Mouse (Mus musculus): Measurements from ENCODE around the gene Mlkl. TPM values are rescaled to one million over a fixed set of nuclear protein-coding genes. Genes with fewer than 3 reads are reported as not detected.
"Not testable (repeated sequence)": the region's sequence is repeated elsewhere in the genome, so short reads cannot be mapped to it uniquely, and the experiment has no call there.

The Mlkl gene
- total RNA-seq, 2 experiments from 2014 or later, result 0.34 to 0.46 TPM

DNA sequence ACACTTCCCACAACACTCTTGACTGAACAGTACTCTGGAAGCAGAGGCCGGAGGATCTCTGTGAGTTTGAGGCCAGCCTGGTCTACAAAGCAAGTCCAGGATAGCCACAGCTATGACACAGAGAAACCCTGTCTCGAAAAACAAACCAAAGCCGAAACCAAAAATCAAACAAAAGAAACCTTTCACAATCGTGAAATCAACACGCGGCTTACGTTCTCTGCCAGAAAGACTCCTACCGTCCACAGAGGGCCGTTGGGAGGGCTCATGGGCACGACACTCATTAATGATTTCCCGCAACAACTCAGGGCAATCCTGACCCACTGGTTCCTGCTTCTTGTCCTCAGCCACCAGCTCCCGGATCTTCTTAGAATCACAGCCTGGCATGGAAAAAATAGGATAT is 23.2 kb downstream of the Mlkl start:
- no peak for DNase-seq
- intact Hi-C loops (cut with DNase I), result no loop called here

DNA sequence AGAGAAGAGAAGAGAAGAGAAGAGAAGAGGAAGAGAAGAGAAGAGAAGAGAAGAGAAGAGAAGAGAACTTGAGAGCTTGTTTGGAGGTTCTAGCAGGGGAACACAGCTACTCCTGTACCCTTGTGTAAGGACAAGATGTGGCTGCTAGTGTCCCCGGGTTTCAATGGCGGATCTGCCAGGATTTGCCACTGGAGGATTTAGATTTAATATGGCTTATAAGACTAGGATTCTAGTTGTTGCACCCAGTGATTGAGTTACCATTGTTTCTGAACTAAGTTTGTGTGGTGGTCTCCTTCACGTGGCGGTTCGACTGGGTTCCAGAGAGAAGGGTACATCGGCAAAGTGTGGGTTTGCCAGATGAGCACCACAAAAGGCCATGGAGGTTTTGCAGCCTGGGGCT is 24.0 kb downstream of the Mlkl start:
- intact Hi-C loops (cut with DNase I), result not testable (repeated sequence)

DNA sequence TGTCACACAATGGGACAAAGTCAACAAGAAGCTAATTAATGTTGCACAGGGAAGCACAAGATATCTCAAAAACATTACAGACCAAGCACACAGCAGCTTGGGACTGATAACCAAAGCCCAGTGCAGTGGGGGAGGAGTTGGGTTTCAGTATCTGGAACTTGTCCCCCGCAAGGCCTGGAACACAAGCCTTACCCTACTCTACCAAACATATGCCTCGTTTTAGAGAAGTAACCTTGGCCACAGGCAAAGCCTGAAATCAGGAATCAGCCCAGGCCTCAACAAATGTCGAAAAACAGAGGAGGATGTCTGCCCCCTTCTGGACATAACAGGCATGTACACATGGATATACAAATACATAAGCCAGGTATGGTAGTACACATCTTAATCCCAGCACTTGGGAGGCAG is 25.2 kb downstream of the Mlkl start:
- intact Hi-C loops (cut with DNase I), result no loop called here
- no peak for DNase-seq

More for the DNA sequence above, 24.0 kb downstream of the Mlkl start:
- not testable (repeated sequence) for DNase-seq

DNA sequence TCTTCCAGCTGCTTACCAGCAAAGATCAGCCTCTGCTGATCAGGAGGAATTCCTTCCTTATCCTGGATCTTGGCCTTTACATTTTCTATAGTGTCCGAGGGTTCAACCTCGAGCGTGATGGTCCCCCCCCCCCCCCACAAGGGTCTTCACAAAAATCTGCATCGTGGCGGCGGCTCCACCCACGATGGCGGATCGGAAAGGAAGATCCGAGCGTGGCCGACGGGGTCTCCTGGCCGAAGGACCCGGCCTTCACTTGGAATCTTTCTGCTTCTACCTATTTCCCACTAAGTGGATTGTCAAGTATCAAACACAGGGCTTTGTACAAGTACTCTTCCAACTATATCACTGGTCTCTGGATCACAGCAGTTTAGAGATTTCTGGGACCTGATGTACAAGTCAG is 28.0 kb downstream of the Mlkl start:
- intact Hi-C loops (cut with DNase I), result not testable (repeated sequence)

DNA sequence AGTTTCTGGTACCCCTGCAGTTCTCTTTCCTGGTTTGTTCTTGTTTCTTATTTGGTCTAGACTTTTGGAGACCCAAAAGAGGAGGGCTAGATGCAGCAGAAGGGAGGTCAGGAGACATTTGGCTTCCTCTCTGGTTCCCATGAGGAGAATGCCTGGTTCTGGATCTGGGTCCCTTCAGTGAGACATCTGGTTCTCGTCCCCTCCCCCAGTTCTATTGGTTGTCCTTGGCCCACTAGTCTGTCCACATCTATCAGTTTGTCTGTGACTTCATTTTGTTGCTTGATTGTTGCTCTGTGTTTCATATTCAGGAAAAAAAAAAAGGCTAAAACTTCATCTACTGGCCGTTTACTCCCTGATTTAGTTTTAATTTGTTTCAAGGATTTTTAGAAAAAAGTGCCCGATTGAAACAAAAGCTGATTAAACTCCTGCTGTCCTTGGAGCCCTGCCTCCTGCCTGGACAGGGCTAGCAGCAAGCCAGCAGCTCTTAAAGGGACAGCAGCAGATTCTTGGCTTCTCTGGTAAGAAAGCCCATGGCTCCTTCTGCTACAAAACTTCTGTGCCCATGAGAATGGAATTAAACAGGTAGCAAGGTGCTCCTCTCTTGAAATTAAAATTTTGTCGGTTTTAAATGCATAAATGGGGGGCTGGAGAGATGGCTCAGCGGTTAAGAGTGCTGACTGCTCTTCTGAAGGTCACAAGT is 32.8 kb downstream of the Mlkl start:
- intact Hi-C loops (cut with DNase I), result no loop called here
- DNase-seq, result peak; percentile 23

More for the DNA sequence above, 28.0 kb downstream of the Mlkl start:
- DNase-seq, result not testable (repeated sequence)

DNA sequence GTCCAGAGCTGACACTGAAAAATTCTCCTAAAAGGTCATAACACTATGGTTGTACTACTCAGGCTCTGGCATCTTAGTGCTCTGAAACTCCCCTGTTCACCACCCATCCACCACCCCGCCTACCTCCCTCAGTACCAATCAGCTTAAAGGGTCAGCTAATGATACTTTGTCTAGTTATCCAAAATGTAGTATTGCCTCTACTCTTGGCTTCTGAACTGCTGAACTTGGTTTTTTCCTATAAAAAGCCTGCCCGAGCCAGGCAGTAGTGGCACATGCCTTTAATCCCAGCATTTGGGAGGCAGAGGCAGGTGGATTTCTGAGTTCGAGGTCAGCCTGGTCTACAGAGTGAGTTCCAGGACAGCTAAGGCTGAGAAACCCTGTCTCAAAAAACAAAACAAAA is 33.6 kb downstream of the Mlkl start:
- DNase-seq, result no peak
- intact Hi-C loops (cut with DNase I), result no loop called here

DNA sequence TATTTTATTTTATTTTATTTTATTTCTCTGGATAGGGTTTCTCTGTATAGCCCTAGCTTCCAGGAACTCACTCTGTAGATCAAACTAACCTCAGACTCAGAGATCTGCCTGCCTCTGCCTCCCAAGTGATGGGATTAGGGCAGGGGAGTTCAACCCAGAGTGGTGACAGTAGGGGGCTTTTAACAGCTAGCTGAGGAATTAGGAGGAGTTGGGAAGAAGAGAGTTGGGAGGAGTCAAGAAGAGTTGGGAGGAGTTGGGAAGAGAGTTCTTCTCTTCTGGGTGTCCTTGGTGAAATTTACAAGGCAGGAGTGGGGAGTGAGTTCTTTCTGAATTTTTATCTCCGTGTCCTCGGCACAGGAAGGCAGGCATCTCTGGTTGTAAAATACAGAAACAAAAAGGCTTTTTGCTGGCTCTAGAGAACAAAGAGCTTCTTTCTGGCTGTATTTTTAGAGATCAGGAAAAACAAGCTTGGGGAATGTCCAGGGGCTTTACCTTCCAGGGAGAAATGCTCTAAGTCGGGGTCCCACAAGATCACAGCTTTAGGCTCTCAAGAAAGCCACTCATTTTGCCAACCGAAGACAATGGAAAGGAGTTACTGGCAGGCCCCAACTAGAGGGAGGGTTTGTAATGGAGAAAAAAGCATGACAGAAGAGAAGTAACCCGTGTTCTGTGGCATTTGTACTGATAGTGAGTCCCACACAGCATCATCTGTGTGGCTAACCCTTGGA is 34.7 kb downstream of the Mlkl start:
- intact Hi-C loops (cut with DNase I); DNase-seq: not testable (repeated sequence)

DNA sequence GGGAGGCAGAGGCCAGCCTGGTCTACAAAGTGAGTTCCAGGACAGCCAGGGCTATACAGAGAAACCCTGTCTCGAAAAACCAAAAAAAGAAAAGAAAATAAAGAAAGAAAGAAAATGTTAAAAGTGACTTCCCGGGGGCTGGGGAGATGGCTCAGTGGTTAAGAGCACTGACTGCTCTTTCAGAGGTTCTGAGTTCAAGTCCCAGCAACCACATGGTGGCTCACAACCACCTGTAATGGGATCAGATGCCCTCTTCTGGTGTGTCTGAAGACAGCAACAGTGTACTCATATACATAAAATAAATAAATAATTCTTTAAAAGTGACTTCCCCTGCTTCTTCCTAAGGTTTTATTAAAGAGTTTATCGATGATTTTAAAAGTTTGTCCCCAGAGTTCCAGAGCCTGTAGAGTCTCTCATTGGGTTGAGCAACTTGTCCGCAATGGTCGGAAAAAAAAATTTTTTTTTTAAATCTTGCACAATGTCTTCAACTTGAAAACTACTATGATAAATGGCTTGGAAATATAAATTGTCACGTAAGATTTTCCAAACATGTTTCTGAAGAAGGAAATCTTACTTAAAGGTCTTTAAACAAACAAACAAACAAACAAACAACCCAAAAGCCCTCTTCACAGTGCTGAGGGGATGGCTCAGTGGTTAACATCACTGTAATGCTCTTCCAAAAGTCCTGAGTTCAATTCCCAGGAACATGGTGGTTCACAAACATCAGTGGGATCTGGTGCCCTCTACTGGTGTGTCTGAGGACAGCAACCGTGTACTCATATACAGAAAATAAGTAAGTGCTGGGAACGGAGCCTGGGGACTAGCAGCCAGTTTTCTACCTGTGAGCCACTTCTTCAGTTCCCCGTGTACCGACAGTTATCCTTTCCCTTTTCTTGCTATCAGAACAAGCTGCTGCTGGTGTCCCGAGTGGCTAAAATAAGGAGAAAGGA is 37.1 kb downstream of the Mlkl start:
- intact Hi-C loops (cut with DNase I), result no loop called here
- no peak for DNase-seq

DNA sequence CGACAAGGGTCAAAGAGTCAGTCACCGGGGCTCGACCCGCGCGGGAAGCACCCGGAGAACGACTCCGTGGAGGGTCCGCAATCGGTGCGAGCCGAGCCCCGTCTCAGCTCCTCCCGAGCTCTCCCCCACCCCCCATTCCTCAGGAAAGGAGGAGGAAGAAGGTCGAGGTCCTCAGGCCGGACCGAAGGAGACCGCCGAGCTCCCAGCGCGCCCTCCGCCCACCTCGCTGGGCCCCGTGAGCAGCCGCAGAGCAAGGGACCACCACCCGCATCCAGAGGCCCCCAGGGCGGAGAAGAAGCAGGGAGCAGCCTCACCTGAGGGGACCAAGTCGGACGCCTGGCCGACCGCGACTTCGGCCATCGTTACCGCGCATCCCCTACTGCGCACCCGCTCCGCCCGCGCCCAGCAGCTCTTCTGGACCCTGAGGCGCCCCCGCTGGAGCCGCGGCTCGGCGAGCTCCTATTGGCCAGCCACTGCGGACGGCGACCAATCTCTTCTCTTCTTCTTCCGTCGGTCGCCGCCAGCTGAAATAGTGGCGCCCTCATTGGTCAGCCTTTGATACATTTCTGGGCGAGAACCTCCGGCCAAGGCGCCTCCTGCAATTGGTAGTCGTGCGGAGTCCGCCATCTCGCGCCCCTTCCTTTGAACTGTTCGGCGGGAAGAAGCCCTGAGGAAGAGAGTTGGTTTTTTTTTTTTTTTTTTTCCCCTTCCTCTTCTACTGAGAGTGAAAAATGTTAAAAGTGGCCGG is 38.0 kb downstream of the Mlkl start, which contains the start of gene Rfwd3:
TSS of gene Rfwd3 (minus strand) at position 402 of the 748 bp plus-strand sequence.
- peak; percentile 98 for DNase-seq

DNA sequence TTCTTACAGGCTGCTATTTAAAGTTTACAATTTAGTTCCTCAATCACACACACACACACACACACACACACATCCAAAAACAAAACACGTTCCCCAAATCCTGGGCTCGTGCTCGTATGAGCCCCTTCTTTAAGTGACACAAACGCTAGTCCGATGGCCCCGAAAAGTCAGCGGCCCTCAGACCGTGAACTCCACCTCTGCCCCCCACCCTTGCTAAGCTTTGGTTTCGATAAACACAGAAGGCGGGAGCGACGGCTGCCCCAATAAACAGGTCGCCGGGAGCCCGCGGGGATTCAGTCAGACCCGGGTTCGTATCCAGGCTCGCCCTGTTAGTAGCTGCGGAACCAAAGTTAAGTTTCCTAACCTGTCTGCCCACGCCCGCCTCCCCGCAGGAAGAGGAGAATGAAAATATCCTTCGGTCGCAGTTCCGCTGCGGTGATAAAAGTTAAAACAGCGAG is 38.6 kb downstream of the Mlkl start:
- intact Hi-C loops (cut with DNase I), result no loop called here
- DNase-seq, result peak; percentile 36

More for the DNA sequence above, 38.0 kb downstream of the Mlkl start, which contains the start of gene Rfwd3:
- intact Hi-C loops (cut with DNase I), result no loop called here

DNA sequence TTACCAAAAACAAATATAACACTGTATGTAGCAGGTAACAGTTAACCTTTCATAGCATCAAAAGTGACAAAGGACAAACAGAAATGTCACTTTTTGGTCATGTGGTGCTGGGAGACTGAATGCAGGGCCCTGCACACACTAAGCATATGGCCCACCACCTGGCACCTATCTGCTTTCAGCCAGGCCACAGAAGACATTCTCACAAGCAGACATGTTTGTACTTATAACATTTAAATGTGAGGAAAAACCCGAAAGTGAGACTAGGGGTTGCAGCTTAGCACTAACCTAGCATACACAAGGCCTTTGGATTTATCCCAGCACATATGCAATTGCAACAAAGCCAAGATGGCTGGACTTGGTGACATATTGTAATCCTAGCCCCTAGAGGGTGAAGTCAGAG is 40.0 kb downstream of the Mlkl start:
- intact Hi-C loops (cut with DNase I), result no loop called here
- DNase-seq, result peak; percentile 24

DNA sequence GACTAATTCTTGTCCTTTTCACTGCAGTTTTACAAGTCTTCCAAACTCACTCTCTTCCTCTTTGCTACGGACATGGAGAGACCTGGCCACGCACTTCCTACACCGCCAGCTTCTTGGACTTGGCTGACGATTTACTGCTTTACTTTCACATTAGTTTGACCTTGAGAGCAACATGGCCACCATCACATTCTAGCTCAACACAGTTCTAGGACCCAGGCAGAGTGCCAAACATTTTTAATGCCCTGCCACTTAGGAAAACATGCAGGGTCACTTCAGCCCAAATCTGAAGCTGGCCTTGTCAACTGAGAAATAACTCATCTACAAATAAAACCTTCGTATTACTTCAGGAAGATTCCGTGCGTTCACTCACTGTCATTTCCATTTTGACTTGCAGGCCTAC is 46.2 kb downstream of the Mlkl start:
- intact Hi-C loops (cut with DNase I), result no loop called here
- DNase-seq, result no peak

DNA sequence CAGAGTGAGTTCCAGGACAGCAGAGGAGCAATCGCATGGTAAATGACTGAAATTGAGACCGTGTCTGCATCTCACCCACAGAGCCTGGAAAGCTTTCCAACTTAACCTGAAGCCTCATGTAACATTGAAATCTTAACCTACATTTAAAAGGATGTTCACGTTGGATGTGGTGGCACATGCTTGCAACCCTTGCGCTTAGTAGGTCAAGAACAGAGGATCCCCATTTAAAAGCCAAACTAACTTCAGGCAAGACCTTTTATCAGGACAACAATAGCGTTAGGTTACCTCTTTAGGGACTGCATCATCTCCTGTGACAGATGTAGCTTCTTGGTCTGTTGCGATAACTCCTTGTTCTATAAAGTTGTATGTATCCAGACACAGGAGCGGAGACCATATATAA is 47.4 kb downstream of the Mlkl start:
- DNase-seq, result no peak
- intact Hi-C loops (cut with DNase I), result no loop called here

DNA sequence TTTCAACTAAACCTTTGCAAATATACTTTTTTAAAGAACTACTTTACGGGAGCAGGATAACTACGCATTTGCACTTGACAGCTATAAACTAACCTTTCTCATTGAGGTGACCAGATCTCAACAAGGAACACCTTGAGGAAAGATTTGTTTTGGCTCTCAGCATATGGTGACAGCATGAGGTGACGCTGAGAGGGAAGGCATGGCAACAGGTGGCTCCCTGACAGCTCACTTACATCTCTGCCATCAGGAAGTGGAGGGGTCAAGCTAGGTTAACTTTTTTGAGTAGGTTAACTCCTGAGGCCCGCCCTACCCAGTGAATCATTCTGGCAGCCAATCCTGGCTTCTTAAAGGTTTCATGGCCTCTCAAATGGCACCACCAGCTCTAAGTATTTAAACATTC is 52.4 kb downstream of the Mlkl start:
- no peak for DNase-seq
- intact Hi-C loops (cut with DNase I), result no loop called here

DNA sequence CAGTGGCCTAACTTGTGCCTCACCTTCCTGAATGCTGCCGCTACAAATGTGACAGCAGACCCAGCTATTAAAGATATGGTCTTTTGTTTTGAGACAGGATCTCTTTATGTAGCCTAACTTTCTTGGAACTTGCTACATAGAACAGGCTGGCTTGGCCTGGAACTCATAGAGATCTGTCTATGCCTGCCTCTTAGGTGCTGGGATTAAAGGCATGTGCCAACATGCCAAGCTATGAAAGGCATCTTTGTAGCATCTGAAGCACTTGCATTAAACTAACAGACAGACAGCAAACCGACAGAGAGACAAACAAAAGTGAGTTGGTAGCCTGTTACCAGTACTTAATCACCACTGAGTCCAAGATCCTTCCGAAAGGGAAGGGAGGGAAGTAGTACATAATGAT is 55.9 kb downstream of the Mlkl start:
- intact Hi-C loops (cut with DNase I), result no loop called here
- DNase-seq, result no peak

DNA sequence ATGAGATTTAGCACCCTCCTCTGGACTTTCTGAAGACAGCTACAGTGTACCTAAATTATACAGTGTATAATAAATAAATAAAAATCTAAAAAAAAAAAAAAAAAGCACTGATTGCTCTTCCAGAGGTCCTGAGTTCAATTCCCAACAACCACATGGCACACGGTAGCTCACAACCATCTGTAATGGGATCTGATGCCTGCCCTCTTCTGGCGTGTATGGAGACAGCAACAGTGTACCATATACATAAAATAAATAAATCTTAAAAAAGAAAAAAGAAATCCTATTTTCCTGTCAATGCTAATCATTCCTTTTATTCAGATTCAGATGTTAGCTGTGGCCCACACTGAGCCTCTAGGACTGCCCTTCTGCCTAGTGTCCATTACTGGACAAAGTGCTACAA is 69.7 kb downstream of the Mlkl start:
- intact Hi-C loops (cut with DNase I), result no loop called here
- DNase-seq, result no peak

DNA sequence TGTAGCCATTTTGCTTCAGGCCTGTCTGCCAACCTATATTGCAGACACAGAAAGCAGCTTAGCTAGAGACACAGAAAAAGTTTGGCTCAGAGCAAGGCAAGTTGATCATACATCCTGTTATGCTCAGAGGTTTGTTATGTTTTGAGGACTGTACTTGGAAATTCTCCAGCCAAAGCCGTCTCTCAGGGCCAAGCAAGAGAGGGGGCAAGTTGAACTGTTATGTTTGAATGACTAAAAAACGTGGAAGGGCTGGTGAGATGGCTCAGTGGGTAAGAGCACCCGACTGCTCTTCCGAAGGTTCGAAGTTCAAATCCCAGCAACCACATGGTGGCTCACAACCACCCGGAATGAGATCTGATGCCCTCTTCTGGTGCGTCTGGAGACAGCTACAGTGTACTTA is 71.8 kb downstream of the Mlkl start:
- intact Hi-C loops (cut with DNase I); DNase-seq: not testable (repeated sequence)

DNA sequence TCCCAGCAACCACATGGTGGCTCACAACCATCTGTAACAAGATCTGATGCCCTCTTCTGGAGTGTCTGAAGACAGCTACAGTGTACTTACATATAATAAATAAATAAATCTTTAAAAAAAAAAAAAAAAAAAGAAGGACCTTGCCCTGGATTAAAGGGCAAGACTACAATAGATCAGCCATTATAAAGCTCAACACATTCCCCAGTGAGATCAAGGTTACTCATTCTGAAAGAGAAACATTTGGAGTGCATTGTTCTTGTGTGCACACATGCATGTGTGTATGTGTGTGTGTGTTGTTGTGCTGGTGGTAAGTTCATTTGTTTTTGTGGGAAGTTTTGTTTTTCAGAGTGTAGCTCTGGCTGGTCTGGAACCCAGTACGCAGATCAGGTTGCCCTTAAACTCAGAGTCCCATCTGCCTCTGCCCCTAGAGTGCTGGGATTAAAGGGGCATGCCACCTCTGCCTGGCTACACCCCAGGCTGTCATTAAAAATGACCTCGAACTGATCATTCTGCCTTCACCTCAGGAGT is 73.2 kb downstream of the Mlkl start:
- intact Hi-C loops (cut with DNase I), result no loop called here
- no peak for DNase-seq

DNA sequence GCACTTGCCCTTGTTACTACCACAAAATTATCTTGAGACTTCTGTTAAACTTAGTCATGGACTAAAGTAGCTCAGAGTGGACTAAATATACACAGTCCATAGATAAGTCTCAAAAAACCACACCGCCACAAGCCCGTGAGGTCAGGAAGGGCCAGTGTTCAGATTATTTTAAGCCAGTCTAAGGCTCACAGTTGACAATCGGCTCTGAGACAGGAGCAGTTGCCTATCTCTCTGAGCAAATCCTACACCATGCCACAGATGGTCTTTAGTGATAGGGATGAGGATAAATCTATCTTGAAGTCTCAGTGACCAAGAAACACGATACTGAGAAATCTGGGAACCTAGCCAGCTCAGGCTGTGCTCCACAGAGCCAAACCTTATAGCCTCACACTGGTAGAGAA is 76.0 kb downstream of the Mlkl start:
- DNase-seq, result peak; percentile 38
- intact Hi-C loops (cut with DNase I), result no loop called here

Data from left cerebral cortex, postnatal 4 days (tissue).